Mouse (Mus musculus) megakaryocyte-erythroid progenitor cell, adult 5-6 weeks (primary cell): ENCODE data around the gene Cs. TPM values are rescaled to one million over a fixed set of nuclear protein-coding genes. Genes with fewer than 3 reads are reported as not detected.

Experiments used
- ATAC-seq: replicated peaks from 2 replicates; pipeline ENCODE4 v1.8.0; 2016; ENCODE audit warnings: mild to moderate bottlenecking, inconsistent platforms; ENCODE audit not compliant: severe bottlenecking, poor library complexity, low FRiP score, low TSS enrichment
- total RNA-seq, 2 experiments: library from RNA; stranded (forward) in 1 of 2; stranded (reverse) in 1 of 2; fragments of 200-1000, 215-1000 nt in 1 of 2; fragments of >200 nt in 1 of 2; fragmentation: Nextera tagmentation in 1 of 2; gene quantifications; 2 replicates each; pipeline ENCODE4 v1.2.3; 2014 to 2017

Cs gene
- total RNA-seq, 2 experiments from 2014 or later = 182 to 251 TPM

GRCm38 (mm10) chr10:128370021-128370420, 32.5 kb downstream of the Cs start:
- no peak for ATAC-seq

- ATAC-seq = no peak
Observed at GRCm38 (mm10) chr10:128370601-128371000, 33.1 kb downstream of the Cs start.

- ATAC-seq = no peak
Observed at GRCm38 (mm10) chr10:128372142-128372541, 34.6 kb downstream of the Cs start.

- ATAC-seq = 0 out of 2 replicates have a peak, but pooled peaks have one; percentile 12
Observed at GRCm38 (mm10) chr10:128372989-128373748, 35.6 kb downstream of the Cs start.

GRCm38 (mm10) chr10:128374393-128374792, 36.9 kb downstream of the Cs start:
- ATAC-seq = no peak

- no peak for ATAC-seq
Observed at GRCm38 (mm10) chr10:128376099-128376454, 38.5 kb downstream of the Cs start.

GRCm38 (mm10) chr10:128376455-128377211, 39.1 kb downstream of the Cs start, which contains the start of gene Ankrd52:
Gene Ankrd52 (plus strand): TSS chr10:128377115.
- peak; percentile 43 for ATAC-seq

GRCm38 (mm10) chr10:128377222-128377939, 39.8 kb downstream of the Cs start:
- no peak; the same call in 1 of the 2 replicates for ATAC-seq

GRCm38 (mm10) chr10:128377940-128378448, 40.5 kb downstream of the Cs start:
- ATAC-seq = no peak

GRCm38 (mm10) chr10:128378462-128378861, 40.9 kb downstream of the Cs start:
- no peak for ATAC-seq

- ATAC-seq = no peak
Observed at GRCm38 (mm10) chr10:128379260-128379659, 41.7 kb downstream of the Cs start.

- peak; percentile 66 for ATAC-seq
Observed at GRCm38 (mm10) chr10:128380565-128380964, 43.0 kb downstream of the Cs start.

- ATAC-seq = no peak
Observed at GRCm38 (mm10) chr10:128382482-128382881, 44.9 kb downstream of the Cs start.

GRCm38 (mm10) chr10:128385902-128386301, 48.4 kb downstream of the Cs start:
- no peak for ATAC-seq

GRCm38 (mm10) chr10:128388941-128389340, 51.4 kb downstream of the Cs start:
- ATAC-seq = no peak

GRCm38 (mm10) chr10:128389570-128389969, 52.0 kb downstream of the Cs start:
- ATAC-seq = peak; percentile 60

- no peak for ATAC-seq
Observed at GRCm38 (mm10) chr10:128390366-128390765, 52.8 kb downstream of the Cs start.

- ATAC-seq = no peak
Observed at GRCm38 (mm10) chr10:128391850-128392249, 54.3 kb downstream of the Cs start.

- ATAC-seq = peak; percentile 29; the same call in 1 of the 2 replicates
Observed at GRCm38 (mm10) chr10:128396017-128396673, 58.6 kb downstream of the Cs start.
